Mouse (Mus musculus) lung, embryonic 15.5 days (tissue): Measurements from ENCODE around the gene Dlx5. TPM values are rescaled to one million over a fixed set of nuclear protein-coding genes. Genes with fewer than 3 reads are reported as not detected.

Experiments used
- ATAC-seq: fragments of 200-750 bp; cut with Nextera tagmentation; 2 replicates; pipeline ENCODE4 v1.8.0; 2017; ENCODE audit warnings: moderate number of reproducible peaks, borderline replicate concordance; ENCODE audit not compliant: low FRiP score, low TSS enrichment; ENCODE audit errors: extremely low read depth
- H3K27ac ChIP-seq: fragments of 300-500 bp; sonication (generic); 2 replicates; pipeline ENCODE4 v1.5.1; 2015; ENCODE audit warnings: moderate library complexity, mild to moderate bottlenecking, inconsistent platforms
- H3K27me3 ChIP-seq: fragments of 300-500 bp; sonication (generic); 2 replicates; pipeline ENCODE4 v1.6.1; 2015; ENCODE audit warnings: inconsistent platforms
- H3K36me3 ChIP-seq: fragments of 300-500 bp; sonication (generic); 2 replicates; pipeline ENCODE4 v1.6.1; 2015; ENCODE audit warnings: inconsistent platforms
- H3K4me1 ChIP-seq: fragments of 300-500 bp; sonication (generic); 2 replicates; pipeline ENCODE4 v1.6.1; 2015; ENCODE audit warnings: inconsistent platforms
- H3K4me2 ChIP-seq: fragments of 300-500 bp; sonication (generic); 2 replicates; pipeline ENCODE4 v1.6.1; 2015; ENCODE audit warnings: inconsistent platforms, mild to moderate bottlenecking, moderate library complexity
- H3K4me3 ChIP-seq: fragments of 300-500 bp; sonication (generic); 2 replicates; pipeline ENCODE4 v1.5.1; 2015; ENCODE audit warnings: mild to moderate bottlenecking, inconsistent platforms
- H3K9ac ChIP-seq: fragments of 300-500 bp; sonication (generic); 2 replicates; pipeline ENCODE4 v1.6.1; 2015; ENCODE audit warnings: inconsistent platforms
- H3K9me3 ChIP-seq: fragments of 300-500 bp; sonication (generic); 2 replicates; pipeline ENCODE4 v1.6.1; 2016; ENCODE audit warnings: inconsistent platforms
- WGBS: fragments of 180-500 bp; shearing (Covaris S2); methylation state at CpG from one replicate; pipeline ENCODE4 v1.1.7; 2015; 5-methylcytosine and 5-hydroxymethylcytosine counted together
- polyA plus RNA-seq: library from polyadenylated mRNA; unstranded; fragments of >200 nt; fragmentation: Nextera tagmentation; extraction: Ambion mirVana; gene quantifications from 2 replicates; pipeline ENCODE4 v1.2.1, GENCODE M21; 2015

Dlx5 gene
- polyA plus RNA-seq, 1 experiment from 2014 or later, result 0.27 TPM

- Histone ChIP-seq H3K36me3 (no peaks in the 10 kb centered on the region), H3K9ac (no peak overlapping the region), H3K27me3 (peaks cover 83% of the 10 kb centered on the region), H3K4me3 (0 out of 2 replicates have a peak overlapping the region, but pooled peaks have one; percentile 42), H3K4me2 (peak overlapping the region; percentile 85), H3K27ac (no peak overlapping the region), H3K9me3 (no peaks in the 10 kb centered on the region), H3K4me1 (peaks cover 20% of the 10 kb centered on the region)
- WGBS, result 7% methylated on average over 10 of the region's 11 CpGs
- ATAC-seq, result no peak
These were observed 447 bp upstream of the Dlx5 start for GRCm38 (mm10) chr6:6882266-6882797.

GRCm38 (mm10) chr6:6881115-6881637 is 709 bp downstream of the Dlx5 start:
- Histone ChIP-seq H3K27me3 (peaks cover 92% of the 10 kb centered on the region), H3K9ac (peak overlapping the region; percentile 19; the same call in 1 of the 2 replicates), H3K4me2 (peak overlapping the region; percentile 85), H3K4me1 (peaks cover 20% of the 10 kb centered on the region), H3K4me3 (peak overlapping the region; percentile 42), H3K27ac (no peak overlapping the region), H3K36me3 (no peaks in the 10 kb centered on the region), H3K9me3 (no peaks in the 10 kb centered on the region)
- no peak for ATAC-seq
- 2% methylated on average over 30 of the region's 30 CpGs for WGBS

GRCm38 (mm10) chr6:6880361-6881114 is 1.3 kb downstream of the Dlx5 start:
- Histone ChIP-seq H3K27me3 (peaks cover 99% of the 10 kb centered on the region), H3K36me3 (no peaks in the 10 kb centered on the region), H3K4me1 (peaks cover 20% of the 10 kb centered on the region), H3K9me3 (no peaks in the 10 kb centered on the region), H3K9ac (no peak overlapping the region), H3K4me3 (peak overlapping the region; percentile 42), H3K27ac (no peak overlapping the region), H3K4me2 (peak overlapping the region; percentile 85)
- ATAC-seq, result no peak
- WGBS, result 1% methylated on average over 24 of the region's 24 CpGs

- H3K4me2 ChIP-seq, result no peak overlapping the region
These were observed 2.2 kb downstream of the Dlx5 start for GRCm38 (mm10) chr6:6879371-6880325.

GRCm38 (mm10) chr6:6878841-6879291 is 3.0 kb downstream of the Dlx5 start:
- no peak for ATAC-seq
- no peaks in the 10 kb centered on the region for H3K9me3 ChIP-seq
- H3K4me3 ChIP-seq, result no peak overlapping the region
- H3K4me1 ChIP-seq, result peaks cover 20% of the 10 kb centered on the region
- H3K27ac ChIP-seq, result no peak overlapping the region
- H3K36me3 ChIP-seq, result no peaks in the 10 kb centered on the region
- peaks cover 100% of the 10 kb centered on the region for H3K27me3 ChIP-seq
- H3K9ac ChIP-seq, result no peak overlapping the region
- 3% methylated on average over 14 of the region's 14 CpGs for WGBS
- H3K4me2 ChIP-seq, result no peak overlapping the region

More at GRCm38 (mm10) chr6:6879371-6880325, 2.2 kb downstream of the Dlx5 start:
- no peaks in the 10 kb centered on the region for H3K36me3 ChIP-seq
- peaks cover 99% of the 10 kb centered on the region for H3K27me3 ChIP-seq
- no peaks in the 10 kb centered on the region for H3K9me3 ChIP-seq
- 2% methylated on average over 44 of the region's 44 CpGs for WGBS
- no peak overlapping the region for H3K4me3 ChIP-seq
- ATAC-seq, result no peak
- no peak overlapping the region for H3K27ac ChIP-seq
- peaks cover 20% of the 10 kb centered on the region for H3K4me1 ChIP-seq
- no peak overlapping the region for H3K9ac ChIP-seq

- no peak overlapping the region for H3K27ac ChIP-seq
- H3K4me3 ChIP-seq, result no peak overlapping the region
- peaks cover 100% of the 10 kb centered on the region for H3K27me3 ChIP-seq
- no peak overlapping the region for H3K9ac ChIP-seq
- no peak for ATAC-seq
- no peaks in the 10 kb centered on the region for H3K9me3 ChIP-seq
- H3K4me2 ChIP-seq, result no peak overlapping the region
- H3K4me1 ChIP-seq, result peaks cover 20% of the 10 kb centered on the region
- H3K36me3 ChIP-seq, result no peaks in the 10 kb centered on the region
- 2% methylated on average over 34 of the region's 34 CpGs for WGBS
These were observed 3.7 kb downstream of the Dlx5 start for GRCm38 (mm10) chr6:6877981-6878840.

GRCm38 (mm10) chr6:6877346-6877910 is 4.5 kb downstream of the Dlx5 start:
- Histone ChIP-seq H3K4me1 (peaks cover 20% of the 10 kb centered on the region), H3K27ac (no peak overlapping the region), H3K9ac (no peak overlapping the region), H3K27me3 (peaks cover 100% of the 10 kb centered on the region), H3K36me3 (no peaks in the 10 kb centered on the region), H3K4me3 (no peak overlapping the region), H3K9me3 (no peaks in the 10 kb centered on the region), H3K4me2 (no peak overlapping the region)
- no peak for ATAC-seq
- WGBS, result 8% methylated on average over 5 of the region's 5 CpGs

GRCm38 (mm10) chr6:6876731-6877130 is 5.2 kb downstream of the Dlx5 start:
- H3K27me3 ChIP-seq, result peaks cover 100% of the 10 kb centered on the region
- H3K9me3 ChIP-seq, result no peaks in the 10 kb centered on the region
- no peak for ATAC-seq
- H3K4me1 ChIP-seq, result peaks cover 18% of the 10 kb centered on the region
- WGBS, result 8% methylated on average over 7 of the region's 7 CpGs
- no peak overlapping the region for H3K4me3 ChIP-seq
- H3K36me3 ChIP-seq, result no peaks in the 10 kb centered on the region
- H3K27ac ChIP-seq, result no peak overlapping the region
- no peak overlapping the region for H3K4me2 ChIP-seq
- no peak overlapping the region for H3K9ac ChIP-seq

GRCm38 (mm10) chr6:6876231-6876630 is 5.7 kb downstream of the Dlx5 start:
- ATAC-seq, result no peak
- Histone ChIP-seq H3K4me3 (no peak overlapping the region), H3K4me1 (peaks cover 13% of the 10 kb centered on the region), H3K4me2 (no peak overlapping the region), H3K36me3 (no peaks in the 10 kb centered on the region), H3K27ac (no peak overlapping the region), H3K9ac (no peak overlapping the region), H3K9me3 (no peaks in the 10 kb centered on the region), H3K27me3 (peaks cover 100% of the 10 kb centered on the region)
- WGBS, result 2% methylated on average over 2 of the region's 2 CpGs

- Histone ChIP-seq H3K4me2 (no peak overlapping the region), H3K36me3 (no peaks in the 10 kb centered on the region), H3K27ac (no peak overlapping the region), H3K4me3 (no peak overlapping the region), H3K9me3 (no peaks in the 10 kb centered on the region), H3K9ac (no peak overlapping the region), H3K4me1 (peaks cover 8% of the 10 kb centered on the region; the same call in 1 of the 2 replicates), H3K27me3 (peaks cover 100% of the 10 kb centered on the region)
- no peak for ATAC-seq
- 5% methylated on average over 9 of the region's 9 CpGs for WGBS
These were observed 6.2 kb downstream of the Dlx5 start for GRCm38 (mm10) chr6:6875676-6876075.
